Mouse (Mus musculus): ENCODE data around the gene Stx6. TPM values are rescaled to one million over a fixed set of nuclear protein-coding genes. Genes with fewer than 3 reads are reported as not detected.

Stx6 gene
- 100 to 1,000 TPM; 122 to 129 TPM for total RNA-seq (2021)
- long read RNA-seq, full-length matches to known transcripts: 170 of 180 reads
- long read RNA-seq, partial matches to known transcripts: 3 of 180 reads
- long read RNA-seq, other reads (novel, unspliced or antisense): 7 of 180 reads

GRCm38 (mm10) chr1:155158141-155158969, at the start of gene Stx6:
TSS of gene Stx6 (plus strand) at chr1:155158715.
- DNase-seq (ENCODE audit: low spot score in 2 of 2): peak; percentile 96 to 97

- DNase-seq (ENCODE audit: low spot score in 2 of 2): no peak
Observed at GRCm38 (mm10) chr1:155109387-155110350, 48.8 kb upstream of the Stx6 start.

- no peak for DNase-seq (ENCODE audit: low spot score in 2 of 2)
Observed at GRCm38 (mm10) chr1:155111491-155111890, 47.0 kb upstream of the Stx6 start.

GRCm38 (mm10) chr1:155112118-155112517, 46.4 kb upstream of the Stx6 start:
- no peak for DNase-seq (ENCODE audit: low spot score in 2 of 2)

- no peak for DNase-seq (ENCODE audit: low spot score in 2 of 2)
Observed at GRCm38 (mm10) chr1:155112875-155113274, 45.6 kb upstream of the Stx6 start.

- DNase-seq (ENCODE audit: low spot score in 2 of 2): no peak
Observed at GRCm38 (mm10) chr1:155113946-155114345, 44.6 kb upstream of the Stx6 start.

GRCm38 (mm10) chr1:155119719-155120118, 38.8 kb upstream of the Stx6 start:
- DNase-seq (ENCODE audit: low spot score in 2 of 2): no peak

GRCm38 (mm10) chr1:155121977-155122939, 36.3 kb upstream of the Stx6 start:
- peak in 1 of 2 experiments; percentile 41 for DNase-seq (ENCODE audit: low spot score in 2 of 2)

- DNase-seq (ENCODE audit: low spot score in 2 of 2): no peak
Observed at GRCm38 (mm10) chr1:155124397-155124796, 34.1 kb upstream of the Stx6 start.

GRCm38 (mm10) chr1:155126716-155127115, 31.8 kb upstream of the Stx6 start:
- DNase-seq (ENCODE audit: low spot score in 2 of 2): no peak

- no peak for DNase-seq (ENCODE audit: low spot score in 2 of 2)
Observed at GRCm38 (mm10) chr1:155127429-155127934, 31.0 kb upstream of the Stx6 start.

GRCm38 (mm10) chr1:155134866-155135265, 23.6 kb upstream of the Stx6 start:
- no peak for DNase-seq (ENCODE audit: low spot score in 2 of 2)

GRCm38 (mm10) chr1:155138795-155139194, 19.7 kb upstream of the Stx6 start:
- DNase-seq (ENCODE audit: low spot score in 2 of 2): peak; percentile 15 to 61

- peak; percentile 30 to 79 for DNase-seq (ENCODE audit: low spot score in 2 of 2)
Observed at GRCm38 (mm10) chr1:155140076-155140475, 18.4 kb upstream of the Stx6 start.

GRCm38 (mm10) chr1:155145620-155146019, 12.9 kb upstream of the Stx6 start:
- no peak for DNase-seq (ENCODE audit: low spot score in 2 of 2)

GRCm38 (mm10) chr1:155146572-155146980, 11.9 kb upstream of the Stx6 start, which contains the start of gene Mr1:
TSS of gene Mr1 (minus strand) at chr1:155146814.
- peak in 1 of 2 experiments; percentile 57 for DNase-seq (ENCODE audit: low spot score in 2 of 2)

- DNase-seq (ENCODE audit: low spot score in 2 of 2): no peak
Observed at GRCm38 (mm10) chr1:155147228-155147627, 11.3 kb upstream of the Stx6 start.

- no peak for DNase-seq (ENCODE audit: low spot score in 2 of 2)
Observed at GRCm38 (mm10) chr1:155149403-155149802, 9.1 kb upstream of the Stx6 start.

- DNase-seq (ENCODE audit: low spot score in 2 of 2): no peak
Observed at GRCm38 (mm10) chr1:155150821-155151220, 7.7 kb upstream of the Stx6 start.

GRCm38 (mm10) chr1:155153906-155154305, 4.6 kb upstream of the Stx6 start:
- no peak for DNase-seq (ENCODE audit: low spot score in 2 of 2)
